Mouse (Mus musculus): Measurements from ENCODE around the gene Cldn9.

- TF ChIP-seq CTCF (IDR thresholded peaks at IDR 0.05; ENCODE audit: low read depth, low read length): no peak
- no peak for TF ChIP-seq POLR2A (IDR thresholded peaks at IDR 0.05; ENCODE audit: extremely low read depth, insufficient read depth, low read length)
Observed at GRCm38 (mm10) chr17:23726758-23727142, 42.9 kb upstream of the Cldn9 start.

All from liver, adult 2 months (tissue).